Mouse (Mus musculus) heart, adult 2 months (tissue): ENCODE measurements around the gene Cib4. TPM values are rescaled to one million over a fixed set of nuclear protein-coding genes. Genes with fewer than 3 reads are reported as not detected.

Experiments used
- DNase-seq, 2 experiments: peaks; one replicate each; pipeline ENCODE4 v3.0.0; 2021
- H3K27ac ChIP-seq: fragments of 200-600 bp; 2 replicates; pipeline ENCODE4 v1.8.1; 2022
- H3K27me3 ChIP-seq: fragments of 200-500 bp; 2 replicates; pipeline ENCODE4 v1.6.1; 2012; ENCODE audit warnings: mild to moderate bottlenecking, low read length, inconsistent platforms, mixed read lengths; ENCODE audit not compliant: control insufficient read depth, insufficient read depth
- H3K36me3 ChIP-seq: fragments of 200-500 bp; 2 replicates; pipeline ENCODE4 v1.6.1; 2012; ENCODE audit warnings: low read length, inconsistent platforms; ENCODE audit not compliant: control insufficient read depth, insufficient read depth
- H3K4me1 ChIP-seq: fragments of 200-500 bp; 2 replicates; pipeline ENCODE4 v1.6.1; 2011; ENCODE audit warnings: low read length; ENCODE audit not compliant: control insufficient read depth, insufficient read depth
- H3K4me3 ChIP-seq: fragments of 200-600 bp; 2 replicates; pipeline ENCODE4 v1.8.1; 2022
- H3K79me2 ChIP-seq: fragments of 200-500 bp; replicated peaks from 2 replicates; pipeline ENCODE4 v1.6.1; 2012; ENCODE audit warnings: mild to moderate bottlenecking, inconsistent platforms, low read length, moderate library complexity, mixed read lengths; ENCODE audit not compliant: control insufficient read depth, insufficient read depth
- H3K9ac ChIP-seq: fragments of 200-500 bp; 2 replicates; pipeline ENCODE4 v1.6.1; 2012; ENCODE audit warnings: low read depth, mild to moderate bottlenecking, control low read depth, inconsistent platforms, low read length, mixed read lengths
- CTCF ChIP-seq: fragments of 200-600 bp; IDR thresholded peaks from 2 replicates; pipeline ENCODE4 v1.8.1; 2022; ENCODE audit warnings: antibody characterized with exemption, mild to moderate bottlenecking, moderate library complexity
- EP300 ChIP-seq: fragments of 200-500 bp; IDR thresholded peaks from 2 replicates; pipeline ENCODE4 v1.6.1; 2011; ENCODE audit warnings: low read depth, low read length, control low read depth; ENCODE audit not compliant: insufficient read depth
- POLR2A ChIP-seq: fragments of 200-500 bp; IDR thresholded peaks from 2 replicates; pipeline ENCODE4 v1.6.1; 2011; ENCODE audit warnings: mild to moderate bottlenecking, low read depth, low read length, control low read depth; ENCODE audit not compliant: insufficient read depth
- WGBS: fragments of 180-500 bp; shearing (Covaris S2); methylation state at CpG from one replicate; pipeline ENCODE4 v1.1.7; 2018; 5-methylcytosine and 5-hydroxymethylcytosine counted together
- intact Hi-C: fragments of 180-260 bp; cut with DNase I; formaldehyde crosslinking; loops from one replicate; pipeline ENCODE4 v1.15.1; 2025
- long read RNA-seq: library from polyadenylated mRNA; stranded (forward); transcript quantifications from one replicate; pipeline ENCODE4 v2.0.0, GENCODE M21; 2021
- polyA plus RNA-seq: library from polyadenylated mRNA; depleted of rRNA; stranded (reverse); fragments of >200 nt; gene quantifications from 2 replicates; pipeline ENCODE4 v1.2.3, GENCODE M21; 2012; rRNA removed
- total RNA-seq, 2 experiments: library from RNA; stranded (reverse); gene quantifications; 2 replicates each; pipeline ENCODE4 v1.2.3; 2021

The Cib4 gene
- not detected for total RNA-seq
- polyA plus RNA-seq: 0.56 TPM in 1 of 2 replicates, not detected in the other
- long read RNA-seq: 0 reads

DNA sequence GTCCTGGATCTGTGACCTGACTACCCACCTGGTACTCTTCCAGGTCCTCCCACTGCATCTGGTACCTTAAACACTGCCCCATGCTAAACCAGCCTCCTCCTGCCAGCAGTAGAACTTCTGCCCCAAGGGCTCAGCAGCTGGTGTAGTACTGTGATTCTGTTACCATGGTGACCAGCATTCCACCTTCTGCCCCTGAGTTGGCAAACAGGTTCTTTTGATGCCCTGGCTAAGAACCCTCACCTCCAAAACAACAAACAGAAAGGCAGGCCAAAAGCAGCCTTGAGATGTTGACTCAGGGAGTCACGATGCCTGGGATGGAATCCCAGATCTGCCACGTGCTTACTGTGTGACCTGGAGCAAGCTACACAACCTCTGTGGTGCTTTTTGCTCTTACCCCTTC is at the start of gene Cib4:
Gene Cib4 (minus strand): TSS at position 139 of the 400 bp plus-strand sequence.
- H3K27me3 ChIP-seq: no peaks in the 10 kb centered on the region
- no peaks in the 10 kb centered on the region for H3K79me2 ChIP-seq
- WGBS: 52% methylated on average over 2 of the region's 2 CpGs
- no peak for DNase-seq
- no peaks in the 10 kb centered on the region for H3K4me1 ChIP-seq
- no peak within 1 kb of the TSS for H3K27ac ChIP-seq
- intact Hi-C loops: no loop called here
- no peak within 1 kb of the TSS for H3K4me3 ChIP-seq
- TF ChIP-seq EP300: no peak
- TF ChIP-seq CTCF: no peak
- no peak for TF ChIP-seq POLR2A
- no peaks in the 10 kb centered on the region for H3K36me3 ChIP-seq
- no peak within 1 kb of the TSS for H3K9ac ChIP-seq

DNA sequence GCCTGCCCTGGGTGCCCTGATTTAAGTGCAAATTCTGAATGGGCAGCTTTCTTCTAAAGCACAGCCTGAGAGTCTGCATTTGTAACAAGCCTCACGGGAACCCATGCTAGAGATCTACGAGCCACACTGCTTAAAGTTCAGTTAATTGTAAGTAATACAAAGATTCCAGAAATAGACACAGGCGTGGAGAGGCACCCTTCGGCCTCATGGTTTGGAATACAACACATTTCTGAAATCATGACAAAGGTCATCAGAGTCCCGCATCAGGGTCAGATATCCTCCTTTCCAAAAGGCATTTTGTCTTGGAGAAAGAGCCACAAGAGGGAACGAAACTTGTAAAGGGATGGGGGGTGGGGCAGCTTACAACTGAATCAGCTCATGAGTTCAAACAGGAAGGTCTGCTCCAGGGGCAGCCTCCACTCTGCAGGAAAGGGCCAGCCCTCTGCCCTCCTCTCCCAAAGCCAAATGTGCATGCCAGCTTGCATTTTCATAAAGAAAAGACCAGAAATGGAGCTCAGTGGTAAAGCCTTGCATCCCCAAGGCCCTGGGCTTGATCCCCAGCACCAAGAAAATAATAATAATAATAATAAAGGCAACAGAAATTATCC is 49.4 kb upstream of the Cib4 start:
- TF ChIP-seq EP300 (no peak), CTCF (no peak), POLR2A (no peak)
- Histone ChIP-seq H3K9ac (peak overlapping the region; percentile 58; the same call in 1 of the 2 replicates), H3K4me3 (no peak overlapping the region), H3K27me3 (no peaks in the 10 kb centered on the region), H3K79me2 (no peaks in the 10 kb centered on the region), H3K4me1 (peaks cover 15% of the 10 kb centered on the region; the same call in 1 of the 2 replicates), H3K27ac (peak overlapping the region; percentile 87), H3K36me3 (peaks cover 6% of the 10 kb centered on the region; the same call in 1 of the 2 replicates)
- DNase-seq: no peak
- WGBS: 27% methylated on average over 6 of the region's 6 CpGs
- intact Hi-C loops: no loop called here

GRCm38 (mm10) chr5:30593811-30594504 is 48.3 kb upstream of the Cib4 start:
- H3K79me2 ChIP-seq: no peaks in the 10 kb centered on the region
- H3K9ac ChIP-seq: peak overlapping the region; percentile 58
- no peaks in the 10 kb centered on the region; the same call in 1 of the 2 replicates for H3K27me3 ChIP-seq
- H3K4me1 ChIP-seq: peaks cover 15% of the 10 kb centered on the region; the same call in 1 of the 2 replicates
- H3K27ac ChIP-seq: peak overlapping the region; percentile 87
- WGBS: 9% methylated on average over 10 of the region's 10 CpGs
- no peak overlapping the region for H3K4me3 ChIP-seq
- TF ChIP-seq EP300 (peak; percentile 38; the same call in 1 of the 2 replicates), CTCF (no peak), POLR2A (no peak)
- DNase-seq: peak; percentile 56 to 75
- peaks cover 6% of the 10 kb centered on the region; the same call in 1 of the 2 replicates for H3K36me3 ChIP-seq
- intact Hi-C loops: no loop called here

DNA sequence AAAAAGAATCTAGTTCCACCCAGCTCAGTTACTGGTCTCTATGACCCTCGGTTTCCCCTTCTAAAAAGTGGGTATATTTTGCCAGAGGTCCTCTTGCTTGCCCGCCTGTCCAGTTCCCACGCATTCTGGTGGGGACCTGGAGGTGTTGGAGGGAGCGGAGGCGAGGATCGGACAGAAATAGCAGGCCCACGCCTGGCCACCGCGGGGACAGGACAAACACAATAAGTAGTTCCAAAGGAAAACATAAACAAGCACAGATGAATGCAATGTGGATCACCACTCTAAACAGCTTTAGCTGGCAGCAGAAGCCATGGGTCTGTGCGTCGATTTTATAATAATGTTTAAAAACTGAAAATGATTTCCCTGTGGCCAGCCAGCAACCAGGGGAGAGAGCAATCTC is 47.7 kb upstream of the Cib4 start:
- peaks cover 15% of the 10 kb centered on the region; the same call in 1 of the 2 replicates for H3K4me1 ChIP-seq
- H3K27me3 ChIP-seq: peaks cover 2% of the 10 kb centered on the region; the same call in 1 of the 2 replicates
- H3K9ac ChIP-seq: peak overlapping the region; percentile 9

GRCm38 (mm10) chr5:30592279-30592980 is 46.8 kb upstream of the Cib4 start:
- H3K4me1 ChIP-seq: peaks cover 15% of the 10 kb centered on the region; the same call in 1 of the 2 replicates
- H3K9ac ChIP-seq: no peak overlapping the region
- intact Hi-C loops: no loop called here
- H3K27me3 ChIP-seq: peaks cover 2% of the 10 kb centered on the region; the same call in 1 of the 2 replicates
- no peak overlapping the region for H3K4me3 ChIP-seq
- H3K27ac ChIP-seq: peak overlapping the region; percentile 87
- 75% methylated on average over 11 of the region's 11 CpGs for WGBS
- no peaks in the 10 kb centered on the region for H3K79me2 ChIP-seq
- H3K36me3 ChIP-seq: peaks cover 6% of the 10 kb centered on the region; the same call in 1 of the 2 replicates
- no peak for TF ChIP-seq POLR2A
- TF ChIP-seq EP300: no peak
- TF ChIP-seq CTCF: no peak
- DNase-seq: no peak

More for the DNA sequence above, 47.7 kb upstream of the Cib4 start:
- 29% methylated on average over 11 of the region's 11 CpGs for WGBS
- TF ChIP-seq EP300: no peak
- TF ChIP-seq POLR2A: no peak
- no peak for TF ChIP-seq CTCF
- DNase-seq: no peak
- H3K36me3 ChIP-seq: peaks cover 6% of the 10 kb centered on the region; the same call in 1 of the 2 replicates
- intact Hi-C loops: no loop called here
- H3K4me3 ChIP-seq: no peak overlapping the region
- peak overlapping the region; percentile 87 for H3K27ac ChIP-seq
- no peaks in the 10 kb centered on the region for H3K79me2 ChIP-seq
